Mouse (Mus musculus) lung, adult 2 months (tissue): ENCODE data around the gene Wdr47. TPM values are rescaled to one million over a fixed set of nuclear protein-coding genes. Genes with fewer than 3 reads are reported as not detected.
"Not testable (repeated sequence)": the region's sequence is repeated elsewhere in the genome, so short reads cannot be mapped to it uniquely, and the experiment has no call there.

Source experiments
- DNase-seq: peaks from one replicate; pipeline ENCODE4 v3.0.0; 2022
- H3K4me1 ChIP-seq: fragments of 200-500 bp; 2 replicates; pipeline ENCODE4 v1.6.1; 2011; ENCODE audit warnings: low read length; ENCODE audit not compliant: control insufficient read depth, insufficient read depth
- H3K4me3 ChIP-seq: fragments of 200-500 bp; replicated peaks from 2 replicates; pipeline ENCODE3; 2011; ENCODE audit warnings: low read depth, mild to moderate bottlenecking, control low read depth, low read length; ENCODE audit errors: extremely low read depth
- CTCF ChIP-seq: fragments of 200-500 bp; IDR thresholded peaks from 2 replicates; pipeline ENCODE4 v1.5.1; 2011; ENCODE audit warnings: mild to moderate bottlenecking, low read length, control low read depth; ENCODE audit not compliant: insufficient read depth
- POLR2A ChIP-seq: fragments of 200-500 bp; IDR thresholded peaks from 2 replicates; pipeline ENCODE4 v1.6.1; 2011; ENCODE audit warnings: low read depth, mild to moderate bottlenecking, control low read depth, low read length, borderline replicate concordance; ENCODE audit errors: extremely low read depth
- WGBS: fragments of 180-500 bp; shearing (Covaris S2); methylation state at CpG from one replicate; pipeline ENCODE4 v1.1.7; 2018; 5-methylcytosine and 5-hydroxymethylcytosine counted together
- polyA plus RNA-seq: library from polyadenylated mRNA; depleted of rRNA; stranded (reverse); fragments of >200 nt; gene quantifications from 2 replicates; pipeline ENCODE4 v1.2.3, GENCODE M21; 2012

The Wdr47 gene
- polyA plus RNA-seq, 1 experiment = 8.3 TPM

- Histone ChIP-seq H3K4me1 (no peaks in the 10 kb centered on the region; the same call in 1 of the 2 replicates), H3K4me3 (peak overlapping the region; percentile 49)
- no peak for DNase-seq
- whole genome bisulfite sequencing = 12% methylated on average over 14 of the region's 14 CpGs
- TF ChIP-seq CTCF (no peak), POLR2A (no peak)
Measured at GRCm38 (mm10) chr3:108654566-108654965, 63.5 kb downstream of the Wdr47 start.

DNA sequence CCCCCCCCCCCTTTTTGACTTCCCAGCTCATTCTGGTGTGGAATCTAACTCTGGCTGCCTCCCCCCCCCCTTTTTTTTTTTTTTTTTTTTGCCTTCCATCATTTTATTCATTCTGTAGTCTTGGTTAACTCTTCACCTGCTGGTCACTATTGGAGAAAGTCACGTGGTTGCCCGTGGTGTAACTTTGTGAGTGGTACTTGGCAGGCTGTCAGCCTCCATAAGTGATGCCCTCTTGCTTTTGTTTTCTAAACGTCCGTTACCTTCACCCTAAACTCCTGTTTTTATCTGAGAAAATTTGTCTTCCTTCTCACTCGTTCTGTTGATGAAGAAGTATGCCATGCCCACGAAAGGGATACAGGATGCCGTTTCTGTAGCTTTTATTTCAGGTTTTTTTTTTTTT is 64.4 kb downstream of the Wdr47 start:
- DNase-seq = no peak
- 83% methylated on average over 7 of the region's 7 CpGs for WGBS

DNA sequence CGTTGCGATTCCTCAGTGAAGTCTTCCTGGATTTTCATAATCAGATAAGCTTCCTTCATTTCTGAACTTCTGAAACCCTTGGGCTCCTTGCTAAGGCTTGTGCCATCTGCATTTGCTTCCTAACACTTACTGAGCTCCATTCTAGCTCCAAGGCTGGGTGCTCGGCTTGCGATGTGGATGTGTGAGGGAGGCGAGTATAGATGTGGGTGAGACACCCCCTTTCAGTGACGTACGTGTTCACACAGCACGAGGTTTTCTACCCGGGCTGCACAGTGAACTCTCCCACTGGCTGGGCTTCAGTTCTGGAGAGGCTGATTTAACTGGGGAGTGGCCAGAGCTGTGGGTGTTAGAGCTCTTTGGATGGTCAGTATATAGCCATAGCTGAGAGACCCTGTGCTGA is 67.5 kb downstream of the Wdr47 start:
- WGBS = 93% methylated on average over 9 of the region's 9 CpGs
- no peaks in the 10 kb centered on the region; the same call in 1 of the 2 replicates for H3K4me1 ChIP-seq
- DNase-seq = no peak
- no peak for TF ChIP-seq CTCF
- H3K4me3 ChIP-seq = no peak overlapping the region

More for the DNA sequence above, 64.4 kb downstream of the Wdr47 start:
- H3K4me1 ChIP-seq = no peaks in the 10 kb centered on the region; the same call in 1 of the 2 replicates
- no peak for TF ChIP-seq CTCF
- TF ChIP-seq POLR2A = no peak
- no peak overlapping the region for H3K4me3 ChIP-seq

DNA sequence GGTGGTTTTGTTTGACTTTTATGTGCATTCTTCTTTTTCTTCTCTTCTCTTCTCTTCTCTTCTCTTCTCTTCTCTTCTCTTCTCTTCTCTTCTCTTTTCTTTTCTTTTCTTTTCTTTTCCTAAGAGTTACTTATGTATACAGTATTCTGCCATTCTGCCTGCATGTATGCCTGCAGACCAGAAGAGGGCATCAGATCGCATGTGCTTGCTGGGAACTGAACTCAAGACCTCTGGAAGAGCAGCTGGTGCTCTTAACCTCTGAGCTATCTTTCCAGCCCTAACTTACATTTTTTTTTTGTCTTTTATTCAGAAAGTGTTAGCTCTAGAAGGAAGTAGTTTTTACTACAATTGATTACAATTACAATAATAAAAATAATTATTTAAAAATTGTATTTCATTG is 69.9 kb downstream of the Wdr47 start:
- H3K4me3 ChIP-seq = no peak overlapping the region
- DNase-seq = no peak
- WGBS = 86% methylated on average over 1 of the region's 1 CpGs
- H3K4me1 ChIP-seq = no peaks in the 10 kb centered on the region
- TF ChIP-seq POLR2A (no peak), CTCF (0 out of 2 replicates have a peak, but pooled peaks have one; percentile 22)

DNA sequence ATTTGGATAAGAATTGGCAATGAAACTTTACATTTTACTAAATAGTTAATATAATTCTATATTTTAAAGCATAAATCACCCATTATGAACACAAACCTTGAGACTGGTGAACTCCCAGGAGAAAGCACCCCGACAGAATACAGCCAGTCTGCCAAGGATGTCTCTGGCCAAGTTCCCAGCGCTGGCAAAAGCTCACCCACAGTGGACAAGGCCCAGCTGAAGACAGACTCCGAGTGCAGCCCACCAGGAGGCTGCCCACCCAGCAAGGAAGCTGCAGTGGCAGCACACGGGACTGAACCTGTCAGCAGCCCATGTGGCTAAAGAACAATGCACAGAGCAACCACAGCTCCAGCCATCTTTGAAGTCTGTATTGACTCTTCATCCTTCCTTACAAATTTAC is 85.5 kb downstream of the Wdr47 start:
- Histone ChIP-seq H3K4me1 (no peaks in the 10 kb centered on the region), H3K4me3 (no peak overlapping the region)
- DNase-seq = no peak
- 68% methylated on average over 4 of the region's 4 CpGs for WGBS
- no peak for TF ChIP-seq CTCF
- TF ChIP-seq POLR2A = no peak

DNA sequence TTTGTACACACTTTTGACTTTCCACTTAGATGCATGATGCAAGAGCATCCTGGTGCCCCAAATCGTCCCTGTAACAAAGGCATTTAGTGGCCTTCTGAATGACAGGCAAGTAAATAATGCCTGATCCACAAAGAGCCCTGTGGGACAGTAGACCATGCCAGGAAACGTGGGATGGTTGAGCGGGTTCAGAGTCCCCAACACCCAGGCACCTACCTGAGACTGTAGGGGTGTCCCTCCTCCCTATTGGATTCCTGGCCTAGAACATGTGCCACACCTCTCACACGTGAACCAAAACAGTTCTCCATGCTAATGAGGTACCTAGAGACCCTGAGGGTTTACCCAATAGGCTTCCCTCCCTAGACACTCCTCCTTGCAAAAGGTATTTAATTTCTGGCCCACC is 89.9 kb downstream of the Wdr47 start:
- no peak for DNase-seq
- H3K4me3 ChIP-seq = no peak overlapping the region
- no peaks in the 10 kb centered on the region for H3K4me1 ChIP-seq
- TF ChIP-seq CTCF = no peak
- TF ChIP-seq POLR2A = no peak
- 78% methylated on average over 4 of the region's 4 CpGs for WGBS

DNA sequence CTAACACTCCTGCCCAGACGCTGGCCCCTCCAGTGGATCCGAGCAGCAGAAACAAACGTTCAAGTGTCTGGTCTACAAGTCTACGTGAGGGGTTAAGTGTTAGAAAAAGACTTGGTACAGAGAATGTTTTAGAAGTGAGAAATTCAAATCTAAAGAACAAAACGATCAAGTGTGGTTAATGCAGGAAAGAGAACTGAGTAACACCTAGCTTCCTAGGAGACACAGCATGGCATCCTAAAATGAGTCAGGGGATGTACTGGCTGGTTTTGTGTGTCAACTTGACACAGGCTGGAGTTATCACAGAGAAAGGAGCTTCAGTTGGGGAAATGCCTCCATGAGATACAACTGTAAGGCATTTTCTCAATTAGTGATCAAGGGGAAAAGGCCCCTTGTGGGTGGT is 92.5 kb downstream of the Wdr47 start:
- 89% methylated on average over 5 of the region's 5 CpGs for whole genome bisulfite sequencing
- not testable (repeated sequence) for H3K4me1 ChIP-seq, DNase-seq, H3K4me3 ChIP-seq

GRCm38 (mm10) chr3:108685701-108686100 is 94.6 kb downstream of the Wdr47 start:
- no peak overlapping the region for H3K4me3 ChIP-seq
- DNase-seq = no peak
- H3K4me1 ChIP-seq = no peaks in the 10 kb centered on the region; the same call in 1 of the 2 replicates
- 96% methylated on average over 7 of the region's 7 CpGs for WGBS
- TF ChIP-seq CTCF (no peak), POLR2A (no peak)

DNA sequence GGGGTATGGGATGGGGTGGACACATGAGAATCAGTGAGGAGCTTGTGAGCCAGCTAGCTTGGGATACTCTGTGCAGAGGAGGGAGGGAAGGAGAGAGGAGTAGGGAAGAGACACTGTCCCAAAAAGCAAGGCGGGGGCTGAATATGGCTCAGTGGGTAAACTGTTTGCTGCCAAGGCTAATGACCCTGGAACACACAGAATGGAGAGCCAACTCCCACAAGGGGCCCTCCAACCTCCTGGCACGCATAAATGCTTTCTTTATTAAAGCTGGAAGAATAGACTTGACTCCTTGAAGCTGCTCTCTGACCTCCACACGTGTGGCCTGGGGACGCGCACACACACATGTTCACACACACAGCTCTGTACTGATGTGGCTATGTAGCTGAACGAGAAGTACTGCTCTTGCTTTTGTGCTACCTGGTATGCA is 97.9 kb downstream of the Wdr47 start:
- TF ChIP-seq CTCF (no peak), POLR2A (no peak)
- WGBS = 74% methylated on average over 6 of the region's 6 CpGs
- DNase-seq = no peak
- Histone ChIP-seq H3K4me1 (no peaks in the 10 kb centered on the region; the same call in 1 of the 2 replicates), H3K4me3 (no peak overlapping the region)

DNA sequence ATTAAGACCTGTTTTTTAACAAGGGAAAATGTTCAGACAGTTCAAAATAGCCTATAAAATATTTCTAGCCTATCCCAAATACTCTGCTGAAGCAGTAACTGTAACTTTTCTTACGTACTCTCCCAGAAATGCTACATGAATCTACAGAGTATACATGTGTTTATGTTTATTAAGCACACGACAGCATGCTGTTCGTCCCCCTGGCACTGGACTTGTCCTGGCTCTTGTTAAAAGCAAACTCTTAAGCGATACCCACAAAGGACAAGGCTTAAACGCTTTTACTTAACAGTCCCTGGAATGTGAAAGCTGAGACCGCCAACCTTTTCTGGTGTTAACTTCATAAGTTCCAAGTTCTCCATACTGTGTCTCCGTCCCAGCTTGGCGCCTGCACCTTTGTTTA is 98.4 kb downstream of the Wdr47 start:
- no peak for DNase-seq
- Histone ChIP-seq H3K4me1 (no peaks in the 10 kb centered on the region; the same call in 1 of the 2 replicates), H3K4me3 (no peak overlapping the region)
- TF ChIP-seq CTCF (no peak), POLR2A (no peak)
- WGBS = 57% methylated on average over 8 of the region's 8 CpGs
